Mouse (Mus musculus): ENCODE data around the gene Glb1. TPM values are rescaled to one million over a fixed set of nuclear protein-coding genes. Genes with fewer than 3 reads are reported as not detected.
"Not testable (repeated sequence)": the region's sequence is repeated elsewhere in the genome, so short reads cannot be mapped to it uniquely, and the experiment has no call there.

Glb1 gene
- total RNA-seq, 2 experiments from 2014 or later, result 23.3 to 25.5 TPM

DNA sequence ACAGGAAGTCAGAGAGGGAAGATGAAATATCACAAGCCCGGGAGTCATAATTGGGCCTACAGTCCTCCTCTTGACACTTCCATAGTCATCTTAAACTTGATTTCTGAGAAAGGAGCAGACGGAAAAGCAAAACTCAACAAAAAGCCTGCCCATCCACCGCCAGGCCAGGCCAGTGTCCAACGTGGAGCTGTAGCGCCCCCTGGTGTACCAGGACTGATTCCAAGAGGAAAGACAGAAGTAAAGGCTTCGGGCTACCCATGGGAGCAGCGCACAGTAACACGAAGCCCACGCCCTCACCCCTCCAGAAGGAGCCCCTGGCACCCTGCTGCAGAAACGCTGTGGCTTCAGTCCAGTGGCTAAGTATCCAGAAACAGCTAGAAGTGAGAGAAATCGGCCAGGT is 97.3 kb downstream of the Glb1 start:
- peak; percentile 83 to 88 for DNase-seq (ENCODE audit: low spot score in 2 of 2)

DNA sequence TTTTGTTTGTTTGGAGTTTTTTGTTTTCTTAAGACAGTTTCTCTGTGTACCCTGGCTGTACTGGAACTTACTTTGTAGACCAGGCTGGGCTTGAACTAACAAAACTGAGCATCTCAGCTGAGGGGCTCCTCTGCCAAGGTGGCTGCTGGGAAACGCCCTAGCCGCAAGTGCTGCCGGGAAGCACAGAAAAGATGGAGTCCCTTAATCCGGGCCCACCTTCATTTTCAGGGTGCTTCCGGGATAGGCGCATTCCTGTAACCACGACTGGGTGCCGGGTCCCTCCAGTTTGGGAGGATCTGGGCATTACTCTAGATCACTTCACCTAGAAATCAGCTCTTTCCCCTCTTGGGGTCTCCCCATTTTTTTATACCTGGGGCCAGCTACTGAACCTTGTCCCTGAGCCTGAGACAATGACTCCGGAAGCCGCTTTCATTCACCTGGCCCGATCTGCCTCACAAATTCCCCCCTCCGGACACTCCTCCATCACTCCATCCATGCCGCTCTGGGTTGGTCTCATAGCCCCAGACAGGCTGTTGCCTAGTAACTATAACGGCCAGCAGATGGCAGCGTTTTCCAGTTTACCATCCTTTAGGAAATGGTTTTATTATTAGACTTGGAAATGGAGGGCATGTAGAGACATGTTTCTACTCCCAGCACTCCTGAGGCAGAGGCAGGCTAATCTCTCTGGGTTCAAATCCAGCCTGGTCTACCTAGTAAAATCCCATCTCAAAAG is 99.1 kb downstream of the Glb1 start:
- DNase-seq (ENCODE audit: low spot score in 2 of 2), result peak; percentile 41 to 60

GRCm38 (mm10) chr9:114501111-114501510 is 100.2 kb downstream of the Glb1 start:
- DNase-seq (ENCODE audit: low spot score in 2 of 2), result no peak

- no peak for DNase-seq (ENCODE audit: low spot score in 2 of 2)
Measured at GRCm38 (mm10) chr9:114501913-114502312, 101.0 kb downstream of the Glb1 start.

- no peak for DNase-seq (ENCODE audit: low spot score in 2 of 2)
Measured at GRCm38 (mm10) chr9:114502711-114503427, 102.0 kb downstream of the Glb1 start.

DNA sequence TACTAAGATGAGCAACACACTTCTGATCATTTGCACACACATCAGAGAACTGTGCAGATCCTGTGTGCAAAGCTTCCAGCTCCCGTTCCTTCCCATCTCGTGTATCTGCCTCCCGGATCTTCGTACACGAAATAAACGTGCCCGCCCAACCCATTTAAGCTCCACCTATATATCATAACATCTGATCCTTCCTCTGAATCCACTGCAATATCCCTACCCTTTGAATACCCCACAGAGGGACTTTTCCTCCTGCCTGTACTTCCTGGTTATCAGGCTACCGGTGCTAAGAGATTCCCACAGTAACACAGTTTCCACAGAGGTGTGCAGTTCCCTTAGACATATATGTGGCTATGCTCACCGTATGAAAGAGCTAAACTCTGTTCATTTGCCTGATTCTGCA is 103.9 kb downstream of the Glb1 start, which contains the start of gene Ccr4:
Gene Ccr4 (minus strand): TSS at position 101 of the 400 bp plus-strand sequence.
- DNase-seq (ENCODE audit: low spot score in 2 of 2), result no peak

DNA sequence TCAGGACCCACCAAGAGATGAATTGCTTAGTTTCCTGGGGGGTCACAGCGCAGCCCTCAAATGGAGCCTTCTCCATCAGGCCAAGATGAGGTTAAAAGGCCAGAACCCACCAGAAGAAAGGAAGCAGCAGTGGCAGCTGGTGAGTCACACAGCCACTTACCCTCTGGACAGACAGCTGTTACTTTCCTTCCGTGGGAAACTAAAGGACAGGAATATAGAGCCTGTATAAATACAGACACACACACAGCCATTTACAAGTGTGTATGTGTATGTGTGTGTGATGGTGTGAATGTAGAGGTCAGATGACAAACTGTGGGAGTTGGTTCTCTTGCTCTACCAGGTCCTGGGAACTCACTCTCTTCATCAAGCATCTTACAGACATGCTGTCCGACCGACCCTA is 105.7 kb downstream of the Glb1 start:
- DNase-seq (ENCODE audit: low spot score in 2 of 2), result no peak

DNA sequence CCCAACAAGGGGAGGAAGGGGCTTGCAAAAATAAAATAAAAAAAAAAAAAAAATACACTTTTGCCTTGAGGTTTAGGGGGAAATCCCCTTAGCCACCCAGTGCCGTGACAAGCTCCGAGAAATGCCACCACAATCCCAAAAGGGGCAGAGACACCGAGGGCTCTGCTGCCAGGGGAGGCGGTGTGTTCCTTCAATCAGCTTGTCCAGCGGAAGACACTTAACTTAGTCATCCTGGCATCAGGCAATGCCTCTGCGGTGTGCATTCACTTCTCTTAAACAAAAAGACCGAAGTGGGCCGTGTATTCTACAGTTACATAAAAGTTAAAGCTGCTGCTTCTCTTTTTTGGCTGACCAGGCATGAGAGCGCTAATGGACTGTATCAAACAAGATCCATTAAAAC is 106.5 kb downstream of the Glb1 start:
- DNase-seq (ENCODE audit: low spot score in 2 of 2), result no peak

- no peak for DNase-seq (ENCODE audit: low spot score in 2 of 2)
Measured at GRCm38 (mm10) chr9:114509785-114510184, 108.9 kb downstream of the Glb1 start.

GRCm38 (mm10) chr9:114512831-114513230 is 112.0 kb downstream of the Glb1 start:
- no peak for DNase-seq (ENCODE audit: low spot score in 2 of 2)

GRCm38 (mm10) chr9:114515364-114515763 is 114.5 kb downstream of the Glb1 start, which contains the start of gene C130032M10Rik:
Gene C130032M10Rik, plus strand, starts transcription at chr9:114515697.
- no peak for DNase-seq (ENCODE audit: low spot score in 2 of 2)

GRCm38 (mm10) chr9:114517924-114518497 is 117.1 kb downstream of the Glb1 start:
- DNase-seq (ENCODE audit: low spot score in 2 of 2), result no peak

GRCm38 (mm10) chr9:114518812-114519477 is 118.1 kb downstream of the Glb1 start:
- no peak for DNase-seq (ENCODE audit: low spot score in 2 of 2)

GRCm38 (mm10) chr9:114520529-114520928 is 119.7 kb downstream of the Glb1 start:
- not testable (repeated sequence) for DNase-seq (ENCODE audit: low spot score in 2 of 2)

GRCm38 (mm10) chr9:114522041-114522440 is 121.2 kb downstream of the Glb1 start:
- DNase-seq (ENCODE audit: low spot score in 2 of 2), result no peak

GRCm38 (mm10) chr9:114522501-114522900 is 121.6 kb downstream of the Glb1 start:
- DNase-seq (ENCODE audit: low spot score in 2 of 2), result no peak

Other genes starting within 250 kb of the Glb1 start
- not detected for gene Bcl2a1c, start 70.9 kb upstream of the Glb1 start, total RNA-seq (2021)
- 1 to 10 TPM; 5.7 to 6.6 TPM for gene Crtap, start 10.4 kb upstream of the Glb1 start, total RNA-seq (2021)
- gene Tmppe, start within 50 bp of the Glb1 start, total RNA-seq (2021), result 10 to 100 TPM; 12.9 to 13.4 TPM
- gene Ccr4, start 103.8 kb downstream of the Glb1 start, total RNA-seq (2021), result not detected
- not detected for gene C130032M10Rik, start 114.6 kb downstream of the Glb1 start, total RNA-seq (2021)
- gene Trim71, start 163.3 kb downstream of the Glb1 start, total RNA-seq (2021), result under 1 TPM; 0.84 to 0.95 TPM
- 10 to 100 TPM; 45.2 to 45.3 TPM for gene Cnot10, start 239.1 kb downstream of the Glb1 start, total RNA-seq (2021)

Data from left cerebral cortex, adult 18-20 months (tissue).